Mouse (Mus musculus) adrenal gland, postnatal 10 days (tissue): Measurements from ENCODE around the gene Csn2. TPM values are rescaled to one million over a fixed set of nuclear protein-coding genes. Genes with fewer than 3 reads are reported as not detected.

ENCODE experiments used
- DNase-seq: peaks from one replicate; pipeline ENCODE4 v3.0.0; 2021; ENCODE audit warnings: mixed read lengths
- long read RNA-seq, 2 experiments: library from polyadenylated mRNA; stranded (forward); transcript quantifications; one replicate each; pipeline ENCODE4 v2.0.0; 2021
- total RNA-seq, 2 experiments: library from RNA; stranded (reverse); gene quantifications; 2 replicates each; pipeline ENCODE4 v1.2.3; 2021

Gene Csn2
- total RNA-seq = not detected
- long read RNA-seq, experiment 1 = 0 reads
- long read RNA-seq, experiment 2 = 0 reads

- DNase-seq = no peak
These were observed at the start of gene Csn2 for GRCm38 (mm10) chr5:87699530-87699929. TSS of gene Csn2 (minus strand) at chr5:87699630.

- no peak for DNase-seq
These were observed 35.4 kb upstream of the Csn2 start for GRCm38 (mm10) chr5:87734821-87735220.

GRCm38 (mm10) chr5:87705891-87706290 is 6.5 kb upstream of the Csn2 start:
- no peak for DNase-seq

- no peak for DNase-seq
These were observed 33.5 kb downstream of the Csn2 start, which contains the start of gene Csn1s1 for GRCm38 (mm10) chr5:87665908-87666307. TSS of gene Csn1s1 (plus strand) at chr5:87666208.

GRCm38 (mm10) chr5:87642787-87643186 is 56.6 kb downstream of the Csn2 start:
- DNase-seq = peak; percentile 58

Other genes starting within 250 kb of the Csn2 start
- not detected for gene Ugt2a2, start 217.4 kb downstream of the Csn2 start, total RNA-seq
- not detected for gene Gm43638, start 212.8 kb downstream of the Csn2 start, total RNA-seq
- not detected for gene Ugt2a1, start 208.8 kb downstream of the Csn2 start, total RNA-seq
- gene Sult1b1, start 161.4 kb downstream of the Csn2 start, total RNA-seq = under 1 TPM; 0.30 to 0.84 TPM
- 10 to 100 TPM in 1 of 2 experiments, 1 to 10 TPM in 1; 6.0 to 16.6 TPM for gene Sult1d1, start 130.6 kb downstream of the Csn2 start, total RNA-seq
- under 1 TPM in 1 of 2 experiments, not detected in 1; 0.84 TPM for gene Sult1e1, start 108.0 kb downstream of the Csn2 start, total RNA-seq
- not detected for gene Csn1s1, start 33.4 kb downstream of the Csn2 start, total RNA-seq
- not detected for gene Csn1s2a, start 74.9 kb upstream of the Csn2 start, total RNA-seq
- not detected for gene Csn1s2b, start 108.5 kb upstream of the Csn2 start, total RNA-seq
- gene Prr27, start 126.1 kb upstream of the Csn2 start, total RNA-seq = not detected
- gene Odam, start 185.4 kb upstream of the Csn2 start, total RNA-seq = not detected
- gene Csn3, start 225.9 kb upstream of the Csn2 start, total RNA-seq = not detected